Mouse (Mus musculus) forebrain, embryonic 15.5 days (tissue): Measurements from ENCODE around the gene Map10. TPM values are rescaled to one million over a fixed set of nuclear protein-coding genes. Genes with fewer than 3 reads are reported as not detected.

Source experiments
- ATAC-seq: fragments of 200-750 bp; cut with Nextera tagmentation; replicated peaks from 2 replicates; pipeline ENCODE4 v1.8.0; 2017; ENCODE audit warnings: mild to moderate bottlenecking, moderate TSS enrichment, moderate library complexity
- H3K27ac ChIP-seq: fragments of 300-500 bp; sonication (generic); replicated peaks from 2 replicates; pipeline ENCODE4 v1.5.1; 2015; ENCODE audit warnings: mild to moderate bottlenecking, inconsistent platforms
- H3K27me3 ChIP-seq: fragments of 300-500 bp; sonication (generic); 2 replicates; pipeline ENCODE4 v1.6.1; 2015; ENCODE audit warnings: inconsistent platforms
- H3K36me3 ChIP-seq: fragments of 300-500 bp; sonication (generic); 2 replicates; pipeline ENCODE4 v1.6.1; 2015; ENCODE audit warnings: mild to moderate bottlenecking, inconsistent platforms
- H3K4me1 ChIP-seq: fragments of 300-500 bp; sonication (generic); 2 replicates; pipeline ENCODE4 v1.6.1; 2015; ENCODE audit warnings: inconsistent platforms
- H3K4me2 ChIP-seq: fragments of 300-500 bp; sonication (generic); replicated peaks from 2 replicates; pipeline ENCODE4 v1.6.1; 2015; ENCODE audit warnings: mild to moderate bottlenecking, inconsistent platforms
- H3K4me3 ChIP-seq: fragments of 300-500 bp; sonication (generic); 2 replicates; pipeline ENCODE4 v1.5.1; 2015; ENCODE audit warnings: mild to moderate bottlenecking, inconsistent platforms
- H3K9ac ChIP-seq: fragments of 300-500 bp; sonication (generic); replicated peaks from 2 replicates; pipeline ENCODE4 v1.6.1; 2015; ENCODE audit warnings: mild to moderate bottlenecking, inconsistent platforms
- H3K9me3 ChIP-seq: fragments of 300-500 bp; sonication (generic); 2 replicates; pipeline ENCODE4 v1.6.1; 2016; ENCODE audit warnings: inconsistent platforms
- WGBS: fragments of 180-500 bp; shearing (Covaris S2); methylation state at CpG from one replicate; pipeline ENCODE4 v1.1.7; 2015; ENCODE audit warnings: mixed read lengths; 5-methylcytosine and 5-hydroxymethylcytosine counted together
- polyA plus RNA-seq: library from polyadenylated mRNA; unstranded; fragments of >200 nt; fragmentation: Nextera tagmentation; extraction: Ambion mirVana; gene quantifications from 2 replicates; pipeline ENCODE4 v1.2.1, GENCODE M21; 2015

The Map10 gene
- polyA plus RNA-seq, 1 experiment from 2014 or later, result 11.5 TPM

GRCm38 (mm10) chr8:125671371-125671770 lies 1.8 kb downstream of the Map10 start:
- WGBS, result 98% methylated on average over 5 of the region's 5 CpGs
- no peak for ATAC-seq
- Histone ChIP-seq H3K4me3 (no peak overlapping the region), H3K36me3 (0 out of 2 replicates have a peak, but pooled peaks cover 3% of the 10 kb centered on the region), H3K9ac (no peak overlapping the region), H3K27ac (no peak overlapping the region), H3K4me1 (peaks cover 11% of the 10 kb centered on the region), H3K27me3 (no peaks in the 10 kb centered on the region), H3K4me2 (no peak overlapping the region), H3K9me3 (peaks cover 22% of the 10 kb centered on the region)

GRCm38 (mm10) chr8:125675796-125676195 lies 6.2 kb downstream of the Map10 start:
- H3K27ac ChIP-seq, result no peak overlapping the region
- no peaks in the 10 kb centered on the region for H3K27me3 ChIP-seq
- 80% methylated on average over 3 of the region's 3 CpGs for WGBS

GRCm38 (mm10) chr8:125677484-125677883 lies 7.9 kb downstream of the Map10 start:
- WGBS, result 89% methylated on average over 6 of the region's 6 CpGs

More at GRCm38 (mm10) chr8:125675796-125676195, 6.2 kb downstream of the Map10 start:
- H3K4me2 ChIP-seq, result no peak overlapping the region
- peaks cover 6% of the 10 kb centered on the region; the same call in 1 of the 2 replicates for H3K4me1 ChIP-seq
- no peak overlapping the region for H3K4me3 ChIP-seq
- H3K9me3 ChIP-seq, result peaks cover 16% of the 10 kb centered on the region
- no peak overlapping the region for H3K9ac ChIP-seq
- no peak for ATAC-seq
- 0 out of 2 replicates have a peak, but pooled peaks cover 3% of the 10 kb centered on the region for H3K36me3 ChIP-seq

GRCm38 (mm10) chr8:125678854-125679648 lies 9.4 kb downstream of the Map10 start:
- no peak for ATAC-seq
- no peak overlapping the region for H3K27ac ChIP-seq

More at GRCm38 (mm10) chr8:125677484-125677883, 7.9 kb downstream of the Map10 start:
- no peak overlapping the region for H3K4me2 ChIP-seq
- no peak for ATAC-seq
- H3K4me3 ChIP-seq, result no peak overlapping the region
- H3K27ac ChIP-seq, result no peak overlapping the region
- no peaks in the 10 kb centered on the region for H3K36me3 ChIP-seq
- H3K4me1 ChIP-seq, result peaks cover 10% of the 10 kb centered on the region; the same call in 1 of the 2 replicates
- H3K27me3 ChIP-seq, result no peaks in the 10 kb centered on the region
- H3K9me3 ChIP-seq, result no peaks in the 10 kb centered on the region
- no peak overlapping the region for H3K9ac ChIP-seq

GRCm38 (mm10) chr8:125680851-125681408 lies 11.3 kb downstream of the Map10 start:
- Histone ChIP-seq H3K36me3 (no peaks in the 10 kb centered on the region), H3K27me3 (no peaks in the 10 kb centered on the region), H3K4me1 (peaks cover 10% of the 10 kb centered on the region; the same call in 1 of the 2 replicates), H3K27ac (no peak overlapping the region), H3K9ac (no peak overlapping the region), H3K4me3 (no peak overlapping the region), H3K9me3 (no peaks in the 10 kb centered on the region), H3K4me2 (no peak overlapping the region)
- 37% methylated on average over 8 of the region's 8 CpGs for WGBS
- no peak for ATAC-seq

More at GRCm38 (mm10) chr8:125678854-125679648, 9.4 kb downstream of the Map10 start:
- Histone ChIP-seq H3K4me1 (peaks cover 10% of the 10 kb centered on the region; the same call in 1 of the 2 replicates), H3K27me3 (no peaks in the 10 kb centered on the region), H3K9ac (no peak overlapping the region), H3K36me3 (no peaks in the 10 kb centered on the region), H3K4me3 (no peak overlapping the region), H3K9me3 (no peaks in the 10 kb centered on the region), H3K4me2 (no peak overlapping the region)
- 77% methylated on average over 8 of the region's 8 CpGs for WGBS

- WGBS, result 74% methylated on average over 6 of the region's 6 CpGs
- Histone ChIP-seq H3K27me3 (no peaks in the 10 kb centered on the region), H3K4me3 (no peak overlapping the region), H3K36me3 (no peaks in the 10 kb centered on the region), H3K27ac (no peak overlapping the region), H3K4me1 (peaks cover 9% of the 10 kb centered on the region; the same call in 1 of the 2 replicates), H3K9me3 (no peaks in the 10 kb centered on the region), H3K9ac (no peak overlapping the region), H3K4me2 (no peak overlapping the region)
- ATAC-seq, result no peak
These were observed 15.7 kb downstream of the Map10 start for GRCm38 (mm10) chr8:125685216-125685760.

GRCm38 (mm10) chr8:125686221-125686865 lies 16.7 kb downstream of the Map10 start:
- no peak overlapping the region for H3K4me2 ChIP-seq
- no peaks in the 10 kb centered on the region for H3K36me3 ChIP-seq
- WGBS, result 66% methylated on average over 9 of the region's 9 CpGs

GRCm38 (mm10) chr8:125690166-125690915 lies 20.7 kb downstream of the Map10 start:
- no peaks in the 10 kb centered on the region for H3K36me3 ChIP-seq
- no peaks in the 10 kb centered on the region for H3K9me3 ChIP-seq
- no peaks in the 10 kb centered on the region for H3K27me3 ChIP-seq
- H3K9ac ChIP-seq, result no peak overlapping the region
- no peaks in the 10 kb centered on the region for H3K4me1 ChIP-seq
- ATAC-seq, result no peak
- 47% methylated on average over 15 of the region's 15 CpGs for WGBS
- no peak overlapping the region for H3K4me2 ChIP-seq
- H3K4me3 ChIP-seq, result no peak overlapping the region
- no peak overlapping the region for H3K27ac ChIP-seq

More at GRCm38 (mm10) chr8:125686221-125686865, 16.7 kb downstream of the Map10 start:
- Histone ChIP-seq H3K4me1 (no peaks in the 10 kb centered on the region), H3K9ac (no peak overlapping the region), H3K9me3 (no peaks in the 10 kb centered on the region), H3K27me3 (no peaks in the 10 kb centered on the region), H3K27ac (no peak overlapping the region), H3K4me3 (no peak overlapping the region)
- no peak for ATAC-seq

GRCm38 (mm10) chr8:125690961-125691360 lies 21.3 kb downstream of the Map10 start:
- Histone ChIP-seq H3K27me3 (no peaks in the 10 kb centered on the region), H3K27ac (no peak overlapping the region), H3K4me1 (no peaks in the 10 kb centered on the region), H3K9me3 (no peaks in the 10 kb centered on the region), H3K4me3 (no peak overlapping the region), H3K9ac (no peak overlapping the region), H3K4me2 (no peak overlapping the region), H3K36me3 (no peaks in the 10 kb centered on the region)
- WGBS, result 92% methylated on average over 3 of the region's 3 CpGs
- ATAC-seq, result no peak

- H3K9ac ChIP-seq, result no peak overlapping the region
- H3K9me3 ChIP-seq, result no peaks in the 10 kb centered on the region
- ATAC-seq, result no peak
- H3K4me2 ChIP-seq, result no peak overlapping the region
- no peak overlapping the region for H3K27ac ChIP-seq
- 50% methylated on average over 5 of the region's 5 CpGs for WGBS
- 0 out of 2 replicates have a peak, but pooled peaks cover 3% of the 10 kb centered on the region for H3K4me1 ChIP-seq
- H3K27me3 ChIP-seq, result no peaks in the 10 kb centered on the region
- H3K4me3 ChIP-seq, result no peak overlapping the region
- H3K36me3 ChIP-seq, result no peaks in the 10 kb centered on the region
These were observed 22.8 kb downstream of the Map10 start for GRCm38 (mm10) chr8:125692447-125692846.

- Histone ChIP-seq H3K9me3 (no peaks in the 10 kb centered on the region), H3K9ac (no peak overlapping the region), H3K4me2 (no peak overlapping the region), H3K36me3 (no peaks in the 10 kb centered on the region), H3K4me3 (no peak overlapping the region), H3K27ac (no peak overlapping the region), H3K4me1 (0 out of 2 replicates have a peak, but pooled peaks cover 3% of the 10 kb centered on the region), H3K27me3 (no peaks in the 10 kb centered on the region)
- no peak for ATAC-seq
- WGBS, result 84% methylated on average over 3 of the region's 3 CpGs
These were observed 23.6 kb downstream of the Map10 start for GRCm38 (mm10) chr8:125693197-125693596.
